Mouse (Mus musculus): ENCODE measurements around the gene Yeats2. TPM values are rescaled to one million over a fixed set of nuclear protein-coding genes. Genes with fewer than 3 reads are reported as not detected.

The Yeats2 gene
- polyA plus RNA-seq, 1 experiment from 2014 or later, result 19.6 TPM

Other genes starting within 250 kb of the Yeats2 start
- 22.3 and 25.9 TPM in 2 replicates for gene Klhl6, start 158.0 kb upstream of the Yeats2 start, polyA plus RNA-seq (2015; fragmentation: Nextera tagmentation; extraction: Ambion mirVana)
- 31.7 and 36.7 TPM in 2 replicates for gene Klhl24, start 43.5 kb upstream of the Yeats2 start, polyA plus RNA-seq (2015; fragmentation: Nextera tagmentation; extraction: Ambion mirVana)
- 0.95 and 1.3 TPM in 2 replicates for gene Map6d1, start 100.3 kb downstream of the Yeats2 start, polyA plus RNA-seq (2015; fragmentation: Nextera tagmentation; extraction: Ambion mirVana)
- gene Parl, start 161.3 kb downstream of the Yeats2 start, polyA plus RNA-seq (2015; fragmentation: Nextera tagmentation; extraction: Ambion mirVana), result 64.3 and 73.6 TPM in 2 replicates
- gene Cyp2ab1, start 184.3 kb downstream of the Yeats2 start, polyA plus RNA-seq (2015; fragmentation: Nextera tagmentation; extraction: Ambion mirVana), result not detected in 2 replicates